8 mouse cellular contexts compared by ENCODE assay signal in genomic region chr11:85843347-85843692, GRCm38 (mm10). TPM values are rescaled to one million over a fixed set of nuclear protein-coding genes. Genes with fewer than 3 reads are reported as not detected.
DNase-seq lines count a peak whose midpoint lies in the region; ATAC-seq lines count a peak whose summit lies in the region.

No protein-coding gene starts in this region.

- H3K36me3 ChIP-seq in liver, embryonic 16.5 days (ENCODE audit: control insufficient read depth, insufficient read depth), result no peaks in the 10 kb centered on the region
- no peaks in the 10 kb centered on the region for H3K36me3 ChIP-seq in neural tube, embryonic 13.5 days

- peak overlapping the region; percentile 76 for H3K4me3 ChIP-seq in brown adipose tissue, adult 24 weeks (ENCODE audit: insufficient read depth, low read depth, low read length)
- peak overlapping the region; percentile 51 for H3K4me3 ChIP-seq in liver, embryonic 16.5 days (ENCODE audit: low read depth, low read length)
- peak overlapping the region; percentile 42 for H3K4me3 ChIP-seq in neural tube, embryonic 13.5 days

- H3K27me3 ChIP-seq in liver, embryonic 16.5 days (ENCODE audit: control insufficient read depth, insufficient read depth, low read depth, low read length), result peaks cover 91% of the 10 kb centered on the region
- H3K27me3 ChIP-seq in neural tube, embryonic 13.5 days, result peaks cover 93% of the 10 kb centered on the region

- peak; percentile 53 for DNase-seq in layer of hippocampus, adult 11-12 months (ENCODE audit: low spot score)
- DNase-seq in layer of hippocampus, adult 9-10 months (ENCODE audit: low spot score), result no peak
- peak; percentile 87 for DNase-seq in gastrocnemius, postnatal 14 days
- DNase-seq in induced T-regulatory cell, adult 2 months (ENCODE audit: low read depth), result peak; percentile 75
- DNase-seq in thymus, postnatal 36 days, result peak; percentile 53 to 57

- peak; percentile 19 for ATAC-seq in liver, embryonic 16.5 days (ENCODE audit: low read depth)
- peak; percentile 24; the same call in 1 of the 2 replicates for ATAC-seq in neural tube, embryonic 13.5 days (ENCODE audit: low read depth)

- H3K9ac ChIP-seq in liver, embryonic 16.5 days (ENCODE audit: low read depth, low read length), result no peak overlapping the region
- H3K9ac ChIP-seq in neural tube, embryonic 13.5 days, result peak overlapping the region; percentile 49

- H3K9me3 ChIP-seq in liver, embryonic 16.5 days (replicated peaks; ENCODE audit: control insufficient read depth, low read length), result no peaks in the 10 kb centered on the region
- no peaks in the 10 kb centered on the region for H3K9me3 ChIP-seq in neural tube, embryonic 13.5 days

- no peak overlapping the region for H3K27ac ChIP-seq in brown adipose tissue, adult 24 weeks (replicated peaks; ENCODE audit: low read depth, low read length)
- no peak overlapping the region for H3K27ac ChIP-seq in liver, embryonic 16.5 days (ENCODE audit: low read length)
- peak overlapping the region; percentile 52 for H3K27ac ChIP-seq in neural tube, embryonic 13.5 days (replicated peaks)

- peaks cover 15% of the 10 kb centered on the region for H3K4me1 ChIP-seq in brown adipose tissue, adult 24 weeks (ENCODE audit: control insufficient read depth, insufficient read depth, insufficient read length, low read length)
- peaks cover 13% of the 10 kb centered on the region for H3K4me1 ChIP-seq in liver, embryonic 16.5 days (ENCODE audit: control insufficient read depth, low read depth, low read length)
- peaks cover 40% of the 10 kb centered on the region for H3K4me1 ChIP-seq in neural tube, embryonic 13.5 days (replicated peaks)

- 2% methylated on average over 18 of the region's 18 CpGs for WGBS in liver, embryonic 16.5 days (ENCODE audit: insufficient replicate concordance)
- under 1% methylated on average over 18 of the region's 18 CpGs for WGBS in neural tube, embryonic 13.5 days

- peak overlapping the region; percentile 77 for H3K4me2 ChIP-seq in liver, embryonic 16.5 days (ENCODE audit: low read depth, low read length)
- peak overlapping the region; percentile 74 for H3K4me2 ChIP-seq in neural tube, embryonic 13.5 days

- intact Hi-C loops in gastrocnemius, postnatal 14 days (cut with DNase I; ENCODE audit: low total_unique reads), result no loop called here

RNA-seq across cellular contexts. Expression of gene Gm11444, which starts 6.8 kb away (rescaled TPM):
- not detected in 2 replicates for polyA plus RNA-seq in brown adipose tissue, adult 24 weeks (2012; ENCODE audit: insufficient read depth, insufficient read length, missing spikeins)
- not detected for total RNA-seq in gastrocnemius, postnatal 14 days (2021)
- polyA plus RNA-seq in liver, embryonic 16.5 days (2015; fragmentation: Nextera tagmentation; extraction: Ambion mirVana), result not detected in 2 replicates
- not detected in 2 replicates for polyA plus RNA-seq in neural tube, embryonic 13.5 days (2015; fragmentation: Nextera tagmentation; extraction: Ambion mirVana)

RNA-seq across cellular contexts. Expression of gene Tbx2, which starts 11.0 kb away (rescaled TPM):
- 1.2 and 1.5 TPM in 2 replicates for polyA plus RNA-seq in brown adipose tissue, adult 24 weeks (2012; ENCODE audit: insufficient read depth, insufficient read length, missing spikeins)
- total RNA-seq in gastrocnemius, postnatal 14 days (2021), result 10 to 100 TPM in 1 of 2 experiments, 1 to 10 TPM in 1; 9.7 to 10.1 TPM
- 0.18 and 0.26 TPM in 2 replicates for polyA plus RNA-seq in liver, embryonic 16.5 days (2015; fragmentation: Nextera tagmentation; extraction: Ambion mirVana)
- polyA plus RNA-seq in neural tube, embryonic 13.5 days (2015; fragmentation: Nextera tagmentation; extraction: Ambion mirVana), result 1.6 and 1.7 TPM in 2 replicates

RNA-seq across cellular contexts. Expression of gene Tbx4, which starts 42.9 kb away (rescaled TPM):
- not detected in 2 replicates for polyA plus RNA-seq in brown adipose tissue, adult 24 weeks (2012; ENCODE audit: insufficient read depth, insufficient read length, missing spikeins)
- total RNA-seq in gastrocnemius, postnatal 14 days (2021), result 1 to 10 TPM; 1.7 to 2.6 TPM
- polyA plus RNA-seq in liver, embryonic 16.5 days (2015; fragmentation: Nextera tagmentation; extraction: Ambion mirVana), result not detected in 2 replicates
- 0.25 and 0.59 TPM in 2 replicates for polyA plus RNA-seq in neural tube, embryonic 13.5 days (2015; fragmentation: Nextera tagmentation; extraction: Ambion mirVana)
